Mouse (Mus musculus) stomach, embryonic 14.5 days (tissue): Measurements from ENCODE around the gene Cep41. TPM values are rescaled to one million over a fixed set of nuclear protein-coding genes. Genes with fewer than 3 reads are reported as not detected.

Source experiments
- ATAC-seq: fragments of 200-750 bp; cut with Nextera tagmentation; 2 replicates; pipeline ENCODE4 v1.8.0; 2017; ENCODE audit warnings: low read depth, moderate TSS enrichment; ENCODE audit not compliant: insufficient number of reproducible peaks, insufficient read depth, low FRiP score
- H3K27ac ChIP-seq: fragments of 300-500 bp; sonication (generic); 2 replicates; pipeline ENCODE4 v1.5.1; 2014; ENCODE audit warnings: mild to moderate bottlenecking, low read length, moderate library complexity, mixed read lengths
- H3K27me3 ChIP-seq: fragments of 300-500 bp; sonication (generic); 2 replicates; pipeline ENCODE4 v1.6.1; 2014; ENCODE audit warnings: low read length, control low read depth, mixed read lengths; ENCODE audit not compliant: control insufficient read depth, insufficient read depth
- H3K36me3 ChIP-seq: fragments of 300-500 bp; sonication (generic); 2 replicates; pipeline ENCODE4 v1.6.1; 2014; ENCODE audit warnings: mild to moderate bottlenecking, control low read depth, low read length, moderate library complexity, mixed read lengths; ENCODE audit not compliant: control insufficient read depth, insufficient read depth
- H3K4me1 ChIP-seq: fragments of 300-500 bp; sonication (generic); 2 replicates; pipeline ENCODE4 v1.6.1; 2014; ENCODE audit warnings: low read length, control low read depth, mixed read lengths; ENCODE audit not compliant: control insufficient read depth, insufficient read depth
- H3K4me2 ChIP-seq: fragments of 300-500 bp; sonication (generic); replicated peaks from 2 replicates; pipeline ENCODE4 v1.6.1; 2014; ENCODE audit warnings: low read depth, low read length, control low read depth
- H3K4me3 ChIP-seq: fragments of 300-500 bp; sonication (generic); 2 replicates; pipeline ENCODE4 v1.5.1; 2014; ENCODE audit warnings: low read depth, low read length, control low read depth
- H3K9ac ChIP-seq: fragments of 300-500 bp; sonication (generic); replicated peaks from 2 replicates; pipeline ENCODE4 v1.6.1; 2014; ENCODE audit warnings: low read depth, mild to moderate bottlenecking, control low read depth, low read length, moderate library complexity, mixed read lengths
- H3K9me3 ChIP-seq: fragments of 300-500 bp; sonication (generic); 2 replicates; pipeline ENCODE4 v1.6.1; 2016; ENCODE audit warnings: low read depth, low read length, control low read depth; ENCODE audit not compliant: control insufficient read depth
- WGBS: fragments of 180-500 bp; shearing (Covaris S2); extraction: QIAGEN DNeasy Blood & Tissue Kit; methylation state at CpG from one replicate; pipeline ENCODE4 v1.1.7; 2014; 5-methylcytosine and 5-hydroxymethylcytosine counted together
- polyA plus RNA-seq: library from polyadenylated mRNA; unstranded; fragments of >200 nt; fragmentation: Nextera tagmentation; extraction: Ambion mirVana; gene quantifications from 2 replicates; pipeline ENCODE4 v1.2.1, GENCODE M21; 2014

Gene Cep41
- polyA plus RNA-seq, 1 experiment from 2014 or later: 10.8 TPM

- H3K9me3 ChIP-seq: no peaks in the 10 kb centered on the region
- H3K9ac ChIP-seq: no peak overlapping the region
- no peak overlapping the region for H3K4me2 ChIP-seq
- no peak for ATAC-seq
- no peaks in the 10 kb centered on the region for H3K27me3 ChIP-seq
- no peaks in the 10 kb centered on the region for H3K36me3 ChIP-seq
- peaks cover 13% of the 10 kb centered on the region for H3K4me1 ChIP-seq
- WGBS: 64% methylated on average over 5 of the region's 5 CpGs
- H3K27ac ChIP-seq: peak overlapping the region; percentile 72; the same call in 1 of the 2 replicates
- H3K4me3 ChIP-seq: no peak overlapping the region
Measured at GRCm38 (mm10) chr6:30714891-30715471, 21.4 kb upstream of the Cep41 start.

- Histone ChIP-seq H3K36me3 (no peaks in the 10 kb centered on the region), H3K9ac (no peak overlapping the region), H3K4me2 (no peak overlapping the region), H3K4me1 (peaks cover 13% of the 10 kb centered on the region), H3K4me3 (no peak overlapping the region), H3K27ac (peak overlapping the region; percentile 48; the same call in 1 of the 2 replicates), H3K9me3 (no peaks in the 10 kb centered on the region), H3K27me3 (no peaks in the 10 kb centered on the region)
- WGBS: 87% methylated on average over 11 of the region's 11 CpGs
- no peak for ATAC-seq
Measured at GRCm38 (mm10) chr6:30713896-30714295, 20.3 kb upstream of the Cep41 start.

- no peaks in the 10 kb centered on the region for H3K9me3 ChIP-seq
- 81% methylated on average over 6 of the region's 6 CpGs for WGBS
- no peak overlapping the region for H3K4me2 ChIP-seq
- H3K4me1 ChIP-seq: peaks cover 13% of the 10 kb centered on the region
- no peak overlapping the region for H3K9ac ChIP-seq
- H3K27me3 ChIP-seq: no peaks in the 10 kb centered on the region
- no peak overlapping the region for H3K27ac ChIP-seq
- H3K36me3 ChIP-seq: no peaks in the 10 kb centered on the region
- ATAC-seq: no peak
- H3K4me3 ChIP-seq: no peak overlapping the region
Measured at GRCm38 (mm10) chr6:30713455-30713854, 19.9 kb upstream of the Cep41 start.

GRCm38 (mm10) chr6:30712484-30712883, 18.9 kb upstream of the Cep41 start:
- 43% methylated on average over 7 of the region's 7 CpGs for WGBS
- Histone ChIP-seq H3K27ac (peak overlapping the region; percentile 45; the same call in 1 of the 2 replicates), H3K4me3 (no peak overlapping the region), H3K4me1 (peaks cover 13% of the 10 kb centered on the region), H3K4me2 (no peak overlapping the region), H3K9me3 (no peaks in the 10 kb centered on the region), H3K9ac (no peak overlapping the region), H3K36me3 (no peaks in the 10 kb centered on the region), H3K27me3 (no peaks in the 10 kb centered on the region)
- ATAC-seq: no peak

GRCm38 (mm10) chr6:30711365-30711763, 17.8 kb upstream of the Cep41 start:
- no peaks in the 10 kb centered on the region for H3K27me3 ChIP-seq
- H3K4me3 ChIP-seq: no peak overlapping the region
- no peak for ATAC-seq
- 43% methylated on average over 10 of the region's 10 CpGs for WGBS
- H3K9me3 ChIP-seq: no peaks in the 10 kb centered on the region
- peaks cover 10% of the 10 kb centered on the region for H3K4me1 ChIP-seq
- H3K27ac ChIP-seq: peak overlapping the region; percentile 45; the same call in 1 of the 2 replicates
- H3K9ac ChIP-seq: no peak overlapping the region
- H3K4me2 ChIP-seq: no peak overlapping the region
- no peaks in the 10 kb centered on the region for H3K36me3 ChIP-seq

- H3K27me3 ChIP-seq: no peaks in the 10 kb centered on the region
- H3K9ac ChIP-seq: no peak overlapping the region
- H3K4me1 ChIP-seq: peaks cover 10% of the 10 kb centered on the region
- H3K4me3 ChIP-seq: no peak overlapping the region
- no peaks in the 10 kb centered on the region for H3K36me3 ChIP-seq
- WGBS: 41% methylated on average over 25 of the region's 25 CpGs
- no peaks in the 10 kb centered on the region for H3K9me3 ChIP-seq
- peak overlapping the region; percentile 78; the same call in 1 of the 2 replicates for H3K27ac ChIP-seq
- no peak overlapping the region for H3K4me2 ChIP-seq
- no peak for ATAC-seq
Measured at GRCm38 (mm10) chr6:30710371-30711364, 17.1 kb upstream of the Cep41 start.

- no peaks in the 10 kb centered on the region for H3K9me3 ChIP-seq
- H3K4me1 ChIP-seq: peaks cover 10% of the 10 kb centered on the region
- H3K9ac ChIP-seq: no peak overlapping the region
- H3K4me3 ChIP-seq: no peak overlapping the region
- no peaks in the 10 kb centered on the region for H3K36me3 ChIP-seq
- WGBS: 50% methylated on average over 6 of the region's 6 CpGs
- H3K27me3 ChIP-seq: no peaks in the 10 kb centered on the region
- ATAC-seq: no peak
- H3K27ac ChIP-seq: peak overlapping the region; percentile 67; the same call in 1 of the 2 replicates
- H3K4me2 ChIP-seq: no peak overlapping the region
Measured at GRCm38 (mm10) chr6:30709115-30709514, 15.6 kb upstream of the Cep41 start.

GRCm38 (mm10) chr6:30703977-30704602, 10.5 kb upstream of the Cep41 start:
- peak; percentile 73; the same call in 1 of the 2 replicates for ATAC-seq
- 58% methylated on average over 9 of the region's 9 CpGs for WGBS
- H3K36me3 ChIP-seq: no peaks in the 10 kb centered on the region
- H3K9me3 ChIP-seq: no peaks in the 10 kb centered on the region
- 0 out of 2 replicates have a peak, but pooled peaks cover 15% of the 10 kb centered on the region for H3K4me1 ChIP-seq
- no peak overlapping the region for H3K4me3 ChIP-seq
- H3K9ac ChIP-seq: no peak overlapping the region
- no peaks in the 10 kb centered on the region for H3K27me3 ChIP-seq
- peak overlapping the region; percentile 81 for H3K27ac ChIP-seq
- H3K4me2 ChIP-seq: no peak overlapping the region
